In genomic region chrX:163958467-163958875, GRCm38 (mm10) we compare ENCODE assay signal across 8 mouse cellular contexts. TPM values are rescaled to one million over a fixed set of nuclear protein-coding genes. Genes with fewer than 3 reads are reported as not detected.
DNase-seq lines count a peak whose midpoint lies in the region; ATAC-seq and TF ChIP-seq lines count a peak whose summit lies in the region.

TSS of gene Zrsr2 (minus strand) at chrX:163958661.

- peak; percentile 92 for DNase-seq in gastrocnemius, adult 2 months
- DNase-seq in hindbrain, postnatal 0 days (ENCODE audit: low spot score) = peak; percentile 92
- peak; percentile 62 to 66 for DNase-seq in left cerebral cortex, adult 9 months (ENCODE audit: low spot score in 2 of 2)
- DNase-seq in right cerebral cortex, postnatal 14 days = peak; percentile 72
- DNase-seq in urinary bladder, postnatal 36 days (ENCODE audit: low spot score in 2 of 2) = peak; percentile 75 to 80

- peak; percentile 79 for ATAC-seq in activated CD4-positive, CD25-positive, alpha-beta regulatory T cell, adult 4 months
- ATAC-seq in common myeloid progenitor, adult 5-6 weeks (replicated peaks; ENCODE audit: low read depth, poor library complexity, severe bottlenecking) = peak; percentile 88
- peak; percentile 97 for ATAC-seq in hindbrain, postnatal 0 days
- peak; percentile 88 for ATAC-seq in megakaryocyte progenitor cell, adult 5-6 weeks (replicated peaks; ENCODE audit: poor library complexity)

- H3K4me3 ChIP-seq in gastrocnemius, adult 2 months = peak within 1 kb of the TSS; percentile 91
- H3K4me3 ChIP-seq in hindbrain, postnatal 0 days (ENCODE audit: low read length) = peak within 1 kb of the TSS; percentile 61

- peak within 1 kb of the TSS; percentile 75 for H3K9ac ChIP-seq in hindbrain, postnatal 0 days (replicated peaks; ENCODE audit: low read length)

- H3K27me3 ChIP-seq in hindbrain, postnatal 0 days (ENCODE audit: insufficient read depth, low read length) = no peaks in the 10 kb centered on the region

- TF ChIP-seq CTCF in gastrocnemius, adult 2 months (IDR thresholded peaks at IDR 0.05) = no peak
- no peak for TF ChIP-seq CTCF in hindbrain, postnatal 0 days (IDR thresholded peaks at IDR 0.05; ENCODE audit: low read depth)

- H3K9me3 ChIP-seq in hindbrain, postnatal 0 days (ENCODE audit: low read length) = no peaks in the 10 kb centered on the region

- H3K4me1 ChIP-seq in hindbrain, postnatal 0 days (ENCODE audit: insufficient read depth, low read length) = no peaks in the 10 kb centered on the region; the same call in 1 of the 2 replicates

- peaks cover 8% of the 10 kb centered on the region for H3K36me3 ChIP-seq in hindbrain, postnatal 0 days (ENCODE audit: insufficient read depth, low read length)

- peak within 1 kb of the TSS; percentile 98 for H3K27ac ChIP-seq in gastrocnemius, adult 2 months
- peak within 1 kb of the TSS; percentile 95 for H3K27ac ChIP-seq in hindbrain, postnatal 0 days

- H3K4me2 ChIP-seq in hindbrain, postnatal 0 days (ENCODE audit: low read depth, low read length) = peak within 1 kb of the TSS; percentile 46

- WGBS in hindbrain, postnatal 0 days = 27% methylated on average over 24 of the region's 29 CpGs

- intact Hi-C loops in gastrocnemius, adult 2 months (cut with DNase I) = loop anchor here (2.0 kb wide), 1 partner anchor 50 kb away; the partner anchor contains the start of gene Ap1s2

RNA-seq across cellular contexts. Expression of gene Zrsr2, which starts in this region (rescaled TPM):
- polyA plus RNA-seq in activated CD4-positive, CD25-positive, alpha-beta regulatory T cell, adult 4 months (2017; shearing (Covaris generic)) = 10 to 100 TPM; 35.7 to 43.8 TPM
- 46.9 and 64.7 TPM in 2 replicates for total RNA-seq in common myeloid progenitor, adult 5-6 weeks (2017)
- total RNA-seq in gastrocnemius, adult 2 months (2021) = 10 to 100 TPM; 12.8 to 18.0 TPM
- total RNA-seq in hindbrain, postnatal 0 days (2014; rRNA removed) = 10.5 and 15.0 TPM in 2 replicates
- polyA plus RNA-seq in hindbrain, postnatal 0 days (2015; fragmentation: Nextera tagmentation; extraction: Ambion mirVana) = 87.9 and 99.3 TPM in 2 replicates
- total RNA-seq in megakaryocyte progenitor cell, adult 5-6 weeks (2015) = 28.1 and 31.8 TPM in 2 replicates
- total RNA-seq in megakaryocyte progenitor cell, adult 5-6 weeks (2017) = 35.2 and 76.8 TPM in 2 replicates

Comparison
In these comparisons a context has a peak if more than half of its experiments do, and no peak if none do; other contexts are left out.
1. Peak in every context shown above with its lines: DNase-seq, ATAC-seq, H3K4me3 ChIP-seq and H3K27ac ChIP-seq.